Mouse (Mus musculus): ENCODE measurements around the gene Olfr646. TPM values are rescaled to one million over a fixed set of nuclear protein-coding genes. Genes with fewer than 3 reads are reported as not detected.

Olfr646 gene
- polyA plus RNA-seq (2012; rRNA removed), result not detected in 2 replicates

DNA sequence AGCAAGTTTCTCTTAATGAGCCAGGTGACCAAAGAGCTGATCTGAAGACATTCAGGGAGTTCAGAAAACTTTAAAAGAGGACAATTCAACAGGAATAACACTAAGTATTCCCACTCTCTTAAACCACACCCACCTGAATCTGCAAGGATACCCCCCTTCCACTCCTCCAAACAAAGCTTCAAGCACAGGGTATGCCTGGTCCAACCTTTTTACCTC is at the start of gene Olfr646:
Gene Olfr646 (plus strand): TSS at position 117 of the 216 bp plus-strand sequence.

GRCm38 (mm10) chr7:104061345-104061744 is 43.3 kb upstream of the Olfr646 start, which contains the start of gene 4930516K23Rik:
TSS of gene 4930516K23Rik (minus strand) at chr7:104061445.

DNA sequence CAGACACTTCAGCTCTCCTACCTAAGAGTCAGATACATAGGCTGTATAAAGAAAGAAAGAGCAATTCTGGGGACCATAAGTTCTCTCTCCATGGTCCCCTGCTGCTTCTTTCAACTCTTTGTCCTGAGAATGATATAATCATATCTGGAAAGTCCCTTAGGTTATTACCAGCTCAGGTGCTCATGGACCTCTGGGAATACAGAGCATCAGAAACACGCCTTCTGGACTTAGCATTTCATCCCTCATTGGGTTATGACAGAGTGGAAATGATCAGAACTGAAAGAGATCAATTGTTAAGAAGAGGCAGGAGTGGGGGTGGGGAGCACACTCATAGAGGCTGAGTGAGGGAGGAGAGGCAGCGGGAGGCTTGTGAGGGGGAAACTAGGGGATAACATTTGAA is 32.9 kb upstream of the Olfr646 start, which contains the start of gene Olfr644:
Gene Olfr644 (minus strand): TSS at position 101 of the 400 bp plus-strand sequence.

DNA sequence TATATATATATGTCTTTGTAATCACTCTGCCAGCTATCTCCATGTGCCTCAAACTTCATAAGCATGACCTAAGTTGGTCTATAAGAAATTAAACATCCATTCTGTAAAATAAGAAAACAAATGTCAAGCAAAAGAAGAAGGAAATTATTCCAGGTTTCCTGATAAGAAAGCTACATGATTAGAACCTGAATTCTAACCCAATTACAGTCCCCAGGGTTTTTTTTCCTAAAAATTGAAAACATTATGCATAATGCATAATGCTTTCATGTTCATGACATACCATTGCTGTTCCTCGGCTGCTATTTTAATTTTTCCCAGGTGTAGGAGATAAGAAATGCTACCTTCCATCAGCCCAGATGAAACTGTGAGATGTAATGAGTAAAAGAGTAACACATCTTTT is 19.3 kb upstream of the Olfr646 start, which contains the start of gene Olfr645:
Gene Olfr645 (minus strand): TSS at position 101 of the 400 bp plus-strand sequence.

DNA sequence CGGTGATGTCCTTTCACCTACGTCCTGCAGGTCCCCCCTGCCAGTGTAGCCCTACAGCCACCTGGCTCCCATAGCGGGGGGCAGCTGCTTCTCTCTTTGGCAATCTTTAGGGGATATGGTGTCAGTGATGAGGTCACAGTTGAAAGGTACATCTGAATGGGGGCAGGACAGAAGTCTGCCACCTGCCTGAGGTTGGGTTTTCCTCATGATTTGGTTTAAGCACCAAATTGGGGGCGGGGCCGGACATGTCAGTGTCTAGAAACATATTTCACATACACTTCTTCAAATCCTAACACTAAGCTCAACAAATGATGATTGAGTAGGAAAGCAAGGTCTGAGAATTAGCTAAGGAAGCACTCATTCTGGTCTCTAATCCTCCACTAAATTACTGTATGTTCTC is 25.1 kb downstream of the Olfr646 start, which contains the start of gene Ubqln5:
Gene Ubqln5 (minus strand): TSS at position 101 of the 400 bp plus-strand sequence.

DNA sequence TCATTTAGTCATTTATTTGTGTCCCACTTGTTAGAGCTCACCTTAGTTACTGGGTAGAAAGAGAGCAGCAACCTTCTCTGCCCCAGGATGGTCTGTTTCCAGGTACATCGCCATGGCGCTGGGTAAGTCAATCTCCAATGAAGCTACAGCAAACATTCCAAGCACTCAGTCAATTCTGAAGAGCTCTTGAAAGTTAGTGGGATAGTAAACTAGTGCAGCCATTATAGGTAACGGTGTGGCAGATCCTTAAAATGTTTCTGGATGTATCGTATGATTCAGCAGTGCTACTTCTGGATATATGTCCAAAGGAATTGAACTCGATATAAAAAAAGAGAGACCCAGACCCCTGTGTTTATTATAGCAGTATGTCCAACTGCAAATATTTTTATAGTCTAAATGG is 32.6 kb downstream of the Olfr646 start, which contains the start of gene Olfr643:
Gene Olfr643 (minus strand): TSS at position 101 of the 400 bp plus-strand sequence.

DNA sequence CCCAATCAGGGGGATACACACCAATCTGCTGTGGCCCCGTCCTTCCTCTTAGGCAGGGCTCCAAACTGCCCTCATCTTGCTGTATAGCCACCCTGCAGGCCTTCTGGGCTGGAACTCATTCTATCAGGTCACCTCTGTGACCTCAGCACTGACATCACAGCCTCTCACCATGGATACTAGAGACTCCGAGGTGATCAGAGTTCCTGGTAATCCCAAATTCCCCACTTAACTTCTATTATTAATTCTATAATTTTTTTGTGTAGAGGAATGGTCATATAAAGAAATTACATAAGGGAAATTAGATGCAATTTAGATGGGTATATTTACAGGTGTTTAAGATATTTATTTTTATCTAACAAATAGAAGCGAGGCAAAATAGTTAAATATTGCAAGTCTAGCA is 38.5 kb downstream of the Olfr646 start, which contains the start of gene Ubqln3:
Gene Ubqln3 (minus strand): TSS at position 101 of the 400 bp plus-strand sequence.

DNA sequence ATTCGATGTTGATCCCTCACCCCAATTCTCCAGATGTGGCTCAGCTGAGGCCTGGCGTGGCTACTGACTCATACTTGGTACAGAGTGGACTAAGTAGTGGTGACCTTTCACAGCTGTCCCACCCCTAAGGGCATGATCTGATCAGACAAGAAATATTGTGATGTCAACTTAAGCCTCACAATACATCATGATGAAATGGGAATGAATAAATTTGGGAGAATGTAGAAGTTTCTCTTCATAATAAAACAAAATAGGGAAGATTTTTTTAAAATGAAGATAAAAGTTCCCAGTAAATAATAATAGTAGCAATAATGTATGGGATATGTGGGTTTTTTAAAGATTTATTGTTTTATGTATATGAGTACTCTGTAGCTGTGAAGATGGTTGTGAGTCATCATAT is 45.8 kb downstream of the Olfr646 start, which contains the start of gene Ubqlnl:
Gene Ubqlnl (minus strand): TSS at position 101 of the 400 bp plus-strand sequence.

Other genes with a start within 250 kb of the Olfr646 start
- not detected in 2 replicates for gene Olfr66, start 218.6 kb upstream of the Olfr646 start, polyA plus RNA-seq (2012; rRNA removed)
- gene Olfr64, start 210.4 kb upstream of the Olfr646 start, polyA plus RNA-seq (2012; rRNA removed), result not detected in 2 replicates
- gene Olfr65, start 201.4 kb upstream of the Olfr646 start, polyA plus RNA-seq (2012; rRNA removed), result not detected in 2 replicates
- not detected in 2 replicates for gene Olfr631, start 176.0 kb upstream of the Olfr646 start, polyA plus RNA-seq (2012; rRNA removed)
- gene Olfr632, start 170.5 kb upstream of the Olfr646 start, polyA plus RNA-seq (2012; rRNA removed), result not detected in 2 replicates
- not detected in 2 replicates for gene Olfr633, start 160.4 kb upstream of the Olfr646 start, polyA plus RNA-seq (2012; rRNA removed)
- gene Olfr635, start 133.7 kb upstream of the Olfr646 start, polyA plus RNA-seq (2012; rRNA removed), result not detected in 2 replicates
- not detected in 2 replicates for gene Olfr638, start 106.1 kb upstream of the Olfr646 start, polyA plus RNA-seq (2012; rRNA removed)
- not detected in 2 replicates for gene Olfr639, start 87.6 kb upstream of the Olfr646 start, polyA plus RNA-seq (2012; rRNA removed)
- gene Olfr640, start 79.3 kb upstream of the Olfr646 start, polyA plus RNA-seq (2012; rRNA removed), result not detected in 2 replicates
- gene Olfr641, start 69.4 kb upstream of the Olfr646 start, polyA plus RNA-seq (2012; rRNA removed), result not detected in 2 replicates
- gene Olfr642, start 52.2 kb upstream of the Olfr646 start, polyA plus RNA-seq (2012; rRNA removed), result not detected in 2 replicates
- gene 4930516K23Rik, start 43.4 kb upstream of the Olfr646 start, polyA plus RNA-seq (2012; rRNA removed), result not detected in 2 replicates
- gene Olfr644, start 33.0 kb upstream of the Olfr646 start, polyA plus RNA-seq (2012; rRNA removed), result not detected in 2 replicates
- not detected in 2 replicates for gene Olfr645, start 19.4 kb upstream of the Olfr646 start, polyA plus RNA-seq (2012; rRNA removed)
- gene Ubqln5, start 25.0 kb downstream of the Olfr646 start, polyA plus RNA-seq (2012; rRNA removed), result not detected in 2 replicates
- gene Olfr643, start 32.5 kb downstream of the Olfr646 start, polyA plus RNA-seq (2012; rRNA removed), result not detected in 2 replicates
- not detected in 2 replicates for gene Ubqln3, start 38.4 kb downstream of the Olfr646 start, polyA plus RNA-seq (2012; rRNA removed)
- not detected in 2 replicates for gene Ubqlnl, start 45.7 kb downstream of the Olfr646 start, polyA plus RNA-seq (2012; rRNA removed)
- gene Olfm5, start 60.0 kb downstream of the Olfr646 start, polyA plus RNA-seq (2012; rRNA removed), result not detected in 2 replicates
- 0.11 TPM in 1 of 2 replicates, not detected in the other for gene Olfr648, start 78.5 kb downstream of the Olfr646 start, polyA plus RNA-seq (2012; rRNA removed)
- gene Olfr649, start 91.1 kb downstream of the Olfr646 start, polyA plus RNA-seq (2012; rRNA removed), result not detected in 2 replicates
- gene Trim6, start 113.9 kb downstream of the Olfr646 start, polyA plus RNA-seq (2012; rRNA removed), result 0.77 and 0.95 TPM in 2 replicates
- 4.1 and 4.9 TPM in 2 replicates for gene Trim34a, start 139.6 kb downstream of the Olfr646 start, polyA plus RNA-seq (2012; rRNA removed)
- gene Trim5, start 183.2 kb downstream of the Olfr646 start, polyA plus RNA-seq (2012; rRNA removed), result 0.33 and 0.54 TPM in 2 replicates
- 1.9 and 2.0 TPM in 2 replicates for gene Trim12a, start 210.6 kb downstream of the Olfr646 start, polyA plus RNA-seq (2012; rRNA removed)
- gene Trim34b, start 224.6 kb downstream of the Olfr646 start, polyA plus RNA-seq (2012; rRNA removed), result 1.7 and 2.0 TPM in 2 replicates
- gene Trim12c, start 248.5 kb downstream of the Olfr646 start, polyA plus RNA-seq (2012; rRNA removed), result 1.9 and 2.0 TPM in 2 replicates